Mouse (Mus musculus): ENCODE measurements around the gene Itga6. TPM values are rescaled to one million over a fixed set of nuclear protein-coding genes. Genes with fewer than 3 reads are reported as not detected.

Itga6 gene
- total and polyA plus RNA-seq, 3 experiments, result 0.38 to 2.6 (median 1.1) TPM

GRCm38 (mm10) chr2:71728796-71729195 lies 16.6 kb upstream of the Itga6 start:
- no peak for TF ChIP-seq GATA2 (IDR thresholded peaks at IDR 0.05; ENCODE audit: borderline replicate concordance, low read depth, low read length)
- ATAC-seq (ENCODE audit: extremely low read depth, insufficient number of reproducible peaks, low FRiP score, poor library complexity, severe bottlenecking), result no peak
- Histone ChIP-seq H3K27me3 (ENCODE audit: insufficient read depth, low read length) (no peaks in the 10 kb centered on the region), H3K4me3 (ENCODE audit: low read depth, low read length) (no peak overlapping the region), H3K9me3 (replicated peaks) (no peaks in the 10 kb centered on the region), H3K4me1 (ENCODE audit: insufficient read depth, low read depth, low read length) (no peaks in the 10 kb centered on the region), H3K36me3 (replicated peaks) (no peaks in the 10 kb centered on the region)
- DNase-seq (ENCODE audit: low spot score), result no peak

- H3K27me3 ChIP-seq (ENCODE audit: insufficient read depth, low read length), result peaks cover 2% of the 10 kb centered on the region; the same call in 1 of the 2 replicates
- TF ChIP-seq TAL1 (conservative IDR thresholded peaks at IDR 0.05; ENCODE audit: low read depth, low read length) (no peak), POLR2AphosphoS5 (IDR thresholded peaks at IDR 0.05; ENCODE audit: insufficient replicate concordance, low read depth, low read length) (no peak)
- H3K36me3 ChIP-seq (replicated peaks), result no peaks in the 10 kb centered on the region
- H3K4me1 ChIP-seq (ENCODE audit: insufficient read depth, low read depth, low read length), result no peaks in the 10 kb centered on the region
- no peaks in the 10 kb centered on the region for H3K9me3 ChIP-seq (replicated peaks)
- ATAC-seq (ENCODE audit: extremely low read depth, insufficient number of reproducible peaks, low FRiP score, poor library complexity, severe bottlenecking), result no peak
- H3K4me3 ChIP-seq (ENCODE audit: low read depth, low read length), result no peak overlapping the region
- DNase-seq (ENCODE audit: low spot score), result no peak
Measured at GRCm38 (mm10) chr2:71730623-71731612, 14.5 kb upstream of the Itga6 start.

GRCm38 (mm10) chr2:71734792-71735392 lies 10.5 kb upstream of the Itga6 start:
- TF ChIP-seq POLR2AphosphoS5 (IDR thresholded peaks at IDR 0.05; ENCODE audit: insufficient replicate concordance, low read depth, low read length), result no peak
- no peak for TF ChIP-seq TAL1 (conservative IDR thresholded peaks at IDR 0.05; ENCODE audit: low read depth, low read length)
- TF ChIP-seq CTCF (IDR thresholded peaks at IDR 0.05; ENCODE audit: low read depth, low read length), result no peak
- TF ChIP-seq GATA1 (IDR thresholded peaks at IDR 0.05; ENCODE audit: borderline replicate concordance, low read length), result no peak
- TF ChIP-seq GATA2 (IDR thresholded peaks at IDR 0.05; ENCODE audit: borderline replicate concordance, low read depth, low read length), result no peak
- Histone ChIP-seq H3K27me3 (ENCODE audit: insufficient read depth, low read length) (peaks cover 2% of the 10 kb centered on the region; the same call in 1 of the 2 replicates), H3K9me3 (replicated peaks) (no peaks in the 10 kb centered on the region), H3K4me3 (ENCODE audit: low read depth, low read length) (no peak overlapping the region), H3K4me1 (ENCODE audit: insufficient read depth, low read depth, low read length) (no peaks in the 10 kb centered on the region), H3K36me3 (replicated peaks) (no peaks in the 10 kb centered on the region)
- DNase-seq (ENCODE audit: low spot score), result no peak
- ATAC-seq (ENCODE audit: extremely low read depth, insufficient number of reproducible peaks, low FRiP score, poor library complexity, severe bottlenecking), result no peak

GRCm38 (mm10) chr2:71735541-71736159 lies 9.8 kb upstream of the Itga6 start:
- no peaks in the 10 kb centered on the region for H3K4me1 ChIP-seq (ENCODE audit: insufficient read depth, low read depth, low read length)
- DNase-seq (ENCODE audit: low spot score), result no peak
- TF ChIP-seq GATA1 (IDR thresholded peaks at IDR 0.05; ENCODE audit: borderline replicate concordance, low read length), result no peak
- TF ChIP-seq GATA2 (IDR thresholded peaks at IDR 0.05; ENCODE audit: borderline replicate concordance, low read depth, low read length), result no peak
- TF ChIP-seq TAL1 (conservative IDR thresholded peaks at IDR 0.05; ENCODE audit: low read depth, low read length), result no peak
- no peak for TF ChIP-seq POLR2AphosphoS5 (IDR thresholded peaks at IDR 0.05; ENCODE audit: insufficient replicate concordance, low read depth, low read length)
- TF ChIP-seq CTCF (IDR thresholded peaks at IDR 0.05; ENCODE audit: low read depth, low read length), result no peak
- no peaks in the 10 kb centered on the region for H3K36me3 ChIP-seq (replicated peaks)
- H3K9me3 ChIP-seq (replicated peaks), result no peaks in the 10 kb centered on the region
- no peak overlapping the region for H3K4me3 ChIP-seq (ENCODE audit: low read depth, low read length)
- ATAC-seq (ENCODE audit: extremely low read depth, insufficient number of reproducible peaks, low FRiP score, poor library complexity, severe bottlenecking), result no peak
- H3K27me3 ChIP-seq (ENCODE audit: insufficient read depth, low read length), result peaks cover 2% of the 10 kb centered on the region; the same call in 1 of the 2 replicates

GRCm38 (mm10) chr2:71736213-71736612 lies 9.2 kb upstream of the Itga6 start:
- no peaks in the 10 kb centered on the region for H3K9me3 ChIP-seq (replicated peaks)
- ATAC-seq (ENCODE audit: extremely low read depth, insufficient number of reproducible peaks, low FRiP score, poor library complexity, severe bottlenecking) (no peak), DNase-seq (ENCODE audit: low spot score) (no peak)

GRCm38 (mm10) chr2:71739173-71739860 lies 6.1 kb upstream of the Itga6 start:
- Histone ChIP-seq H3K27me3 (ENCODE audit: insufficient read depth, low read length) (peaks cover 7% of the 10 kb centered on the region; the same call in 1 of the 2 replicates), H3K4me3 (ENCODE audit: low read depth, low read length) (no peak overlapping the region), H3K4me1 (ENCODE audit: insufficient read depth, low read depth, low read length) (no peaks in the 10 kb centered on the region), H3K9me3 (replicated peaks) (no peaks in the 10 kb centered on the region), H3K36me3 (replicated peaks) (no peaks in the 10 kb centered on the region)
- TF ChIP-seq GATA2 (IDR thresholded peaks at IDR 0.05; ENCODE audit: borderline replicate concordance, low read depth, low read length) (no peak), TAL1 (conservative IDR thresholded peaks at IDR 0.05; ENCODE audit: low read depth, low read length) (no peak), CTCF (IDR thresholded peaks at IDR 0.05; ENCODE audit: low read depth, low read length) (no peak), GATA1 (IDR thresholded peaks at IDR 0.05; ENCODE audit: borderline replicate concordance, low read length) (no peak), POLR2AphosphoS5 (IDR thresholded peaks at IDR 0.05; ENCODE audit: insufficient replicate concordance, low read depth, low read length) (no peak)
- DNase-seq (ENCODE audit: low spot score), result no peak
- ATAC-seq (ENCODE audit: extremely low read depth, insufficient number of reproducible peaks, low FRiP score, poor library complexity, severe bottlenecking), result no peak

More at GRCm38 (mm10) chr2:71736213-71736612, 9.2 kb upstream of the Itga6 start:
- H3K36me3 ChIP-seq (replicated peaks), result no peaks in the 10 kb centered on the region
- no peak overlapping the region for H3K4me3 ChIP-seq (ENCODE audit: low read depth, low read length)
- TF ChIP-seq POLR2AphosphoS5 (IDR thresholded peaks at IDR 0.05; ENCODE audit: insufficient replicate concordance, low read depth, low read length), result no peak
- H3K27me3 ChIP-seq (ENCODE audit: insufficient read depth, low read length), result peaks cover 2% of the 10 kb centered on the region; the same call in 1 of the 2 replicates
- no peaks in the 10 kb centered on the region for H3K4me1 ChIP-seq (ENCODE audit: insufficient read depth, low read depth, low read length)
